Mouse (Mus musculus) heart, embryonic 10.5 days (tissue): ENCODE measurements around the gene Gpx5. TPM values are rescaled to one million over a fixed set of nuclear protein-coding genes. Genes with fewer than 3 reads are reported as not detected.
"Not testable (repeated sequence)": the region's sequence is repeated elsewhere in the genome, so short reads cannot be mapped to it uniquely, and the experiment has no call there.

ENCODE experiments used
- DNase-seq: peaks from one replicate; pipeline ENCODE4 v3.0.0-alpha.2; 2017; ENCODE audit warnings: low spot score
- H3K27ac ChIP-seq: fragments of 300-500 bp; sonication (generic); 2 replicates; pipeline ENCODE4 v1.5.1; 2016; ENCODE audit warnings: mild to moderate bottlenecking
- H3K27me3 ChIP-seq: fragments of 300-500 bp; sonication (generic); 2 replicates; pipeline ENCODE4 v1.6.1; 2016; ENCODE audit warnings: mild to moderate bottlenecking; ENCODE audit not compliant: poor library complexity, insufficient read depth, severe bottlenecking
- H3K36me3 ChIP-seq: fragments of 300-500 bp; sonication (generic); 2 replicates; pipeline ENCODE4 v1.6.1; 2016; ENCODE audit warnings: mild to moderate bottlenecking, moderate library complexity
- H3K4me1 ChIP-seq: fragments of 300-500 bp; sonication (generic); 2 replicates; pipeline ENCODE4 v1.6.1; 2016; ENCODE audit warnings: mild to moderate bottlenecking
- H3K4me3 ChIP-seq: fragments of 300-500 bp; sonication (generic); 2 replicates; pipeline ENCODE4 v1.5.1; 2016; ENCODE audit warnings: mild to moderate bottlenecking, moderate library complexity
- H3K9me3 ChIP-seq: fragments of 300-500 bp; sonication (generic); 2 replicates; pipeline ENCODE4 v1.6.1; 2016; ENCODE audit warnings: mild to moderate bottlenecking, moderate library complexity
- WGBS: fragments of 180-500 bp; shearing (Covaris S2); methylation state at CpG from one replicate; pipeline ENCODE4 v1.1.7; 2016; 5-methylcytosine and 5-hydroxymethylcytosine counted together
- polyA plus RNA-seq: library from polyadenylated mRNA; unstranded; fragments of >200 nt; fragmentation: Nextera tagmentation; extraction: Ambion mirVana; gene quantifications from 2 replicates; pipeline ENCODE4 v1.2.1, GENCODE M21; 2016

Gpx5 gene
- polyA plus RNA-seq, 1 experiment from 2014 or later, result not detected

GRCm38 (mm10) chr13:21262787-21263461, 29.6 kb downstream of the Gpx5 start:
- H3K9me3 ChIP-seq, result no peaks in the 10 kb centered on the region
- no peaks in the 10 kb centered on the region for H3K36me3 ChIP-seq
- peaks cover 11% of the 10 kb centered on the region for H3K27me3 ChIP-seq
- no peak overlapping the region for H3K27ac ChIP-seq
- DNase-seq, result no peak
- WGBS, result 60% methylated on average over 4 of the region's 4 CpGs
- peak overlapping the region; percentile 64 for H3K4me3 ChIP-seq
- peaks cover 15% of the 10 kb centered on the region for H3K4me1 ChIP-seq

DNA sequence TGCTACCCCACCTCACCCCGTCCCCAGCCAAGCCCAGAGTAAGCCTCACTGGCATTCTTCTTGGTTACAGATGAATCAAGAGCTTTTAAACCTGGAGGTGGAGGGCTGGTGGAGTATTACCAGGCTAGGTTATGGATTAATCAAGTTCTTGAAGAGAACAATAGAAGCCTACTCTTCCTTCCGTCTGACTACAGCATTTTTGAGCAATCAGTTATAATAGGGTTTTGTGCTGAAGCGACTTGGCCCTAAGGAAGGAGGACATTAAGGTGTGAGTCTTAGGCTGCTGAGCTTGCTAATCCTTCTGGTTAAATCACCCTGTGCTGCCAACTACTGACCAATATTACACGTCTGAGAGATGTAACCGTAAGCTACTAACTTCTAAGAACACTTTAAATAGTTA, 32.2 kb downstream of the Gpx5 start:
- Histone ChIP-seq H3K9me3 (no peaks in the 10 kb centered on the region), H3K36me3 (no peaks in the 10 kb centered on the region), H3K4me1 (peaks cover 14% of the 10 kb centered on the region), H3K27me3 (peaks cover 24% of the 10 kb centered on the region), H3K4me3 (peak overlapping the region; percentile 67), H3K27ac (0 out of 2 replicates have a peak overlapping the region, but pooled peaks have one; percentile 42)
- DNase-seq, result no peak
- WGBS, result 12% methylated on average over 5 of the region's 5 CpGs

- Histone ChIP-seq H3K9me3 (no peaks in the 10 kb centered on the region), H3K27ac (peak overlapping the region; percentile 42; the same call in 1 of the 2 replicates), H3K4me3 (peak overlapping the region; percentile 67), H3K4me1 (peaks cover 14% of the 10 kb centered on the region), H3K36me3 (no peaks in the 10 kb centered on the region), H3K27me3 (peaks cover 30% of the 10 kb centered on the region)
- DNase-seq, result no peak
- WGBS, result under 1% methylated on average over 18 of the region's 18 CpGs
These were observed 32.8 kb downstream of the Gpx5 start for GRCm38 (mm10) chr13:21259677-21260113.

DNA sequence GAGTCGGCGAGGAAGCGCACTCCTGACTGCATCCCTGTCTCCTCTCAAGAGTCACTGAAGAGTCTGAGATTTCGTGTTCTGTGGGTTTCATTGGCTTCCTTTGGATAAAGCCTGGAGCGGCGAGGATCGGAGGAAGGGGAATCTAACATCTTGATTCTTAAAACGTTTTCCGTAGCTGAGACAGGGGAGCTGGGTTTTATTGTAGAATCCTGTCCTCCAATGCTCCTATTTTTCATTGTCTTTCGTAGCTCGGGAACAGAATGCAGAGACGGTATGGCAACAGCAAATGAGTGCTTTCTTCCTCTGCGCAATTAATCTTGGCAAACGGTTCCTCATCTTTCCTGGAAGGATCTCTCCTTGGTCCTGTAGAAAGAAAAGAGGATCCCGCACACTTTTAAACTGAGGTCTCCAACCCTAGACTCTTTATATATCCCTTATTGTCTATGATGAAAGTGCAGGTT, 33.3 kb downstream of the Gpx5 start:
- Histone ChIP-seq H3K36me3 (no peaks in the 10 kb centered on the region), H3K27ac (no peak overlapping the region), H3K4me1 (peaks cover 14% of the 10 kb centered on the region), H3K27me3 (peaks cover 30% of the 10 kb centered on the region), H3K9me3 (no peaks in the 10 kb centered on the region), H3K4me3 (peak overlapping the region; percentile 67)
- no peak for DNase-seq
- 2% methylated on average over 15 of the region's 15 CpGs for WGBS

DNA sequence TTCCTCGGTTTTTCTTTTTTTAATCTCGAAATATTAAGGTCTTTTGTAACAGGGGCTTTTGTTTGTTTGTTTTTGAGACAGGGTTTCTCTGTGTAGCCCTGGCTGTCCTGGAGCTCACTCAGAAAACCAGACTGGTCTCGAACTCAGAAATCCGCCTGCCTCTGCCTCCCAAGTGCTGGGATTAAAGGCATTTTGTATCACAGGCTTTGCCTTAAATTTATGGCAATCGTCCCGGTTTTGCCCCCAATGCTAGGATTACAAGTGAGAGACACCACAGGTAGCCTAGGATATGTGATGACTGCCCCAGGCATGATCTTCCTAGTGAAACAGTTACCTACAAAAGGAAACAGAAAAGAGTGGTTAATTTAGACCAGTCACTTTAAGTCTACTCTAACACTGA, 34.0 kb downstream of the Gpx5 start:
- WGBS, result 15% methylated on average over 6 of the region's 6 CpGs
- Histone ChIP-seq H3K4me3 (peak overlapping the region; percentile 67), H3K27me3 (peaks cover 30% of the 10 kb centered on the region), H3K36me3 (no peaks in the 10 kb centered on the region), H3K9me3 (no peaks in the 10 kb centered on the region), H3K4me1 (peaks cover 14% of the 10 kb centered on the region), H3K27ac (no peak overlapping the region)
- DNase-seq, result no peak

DNA sequence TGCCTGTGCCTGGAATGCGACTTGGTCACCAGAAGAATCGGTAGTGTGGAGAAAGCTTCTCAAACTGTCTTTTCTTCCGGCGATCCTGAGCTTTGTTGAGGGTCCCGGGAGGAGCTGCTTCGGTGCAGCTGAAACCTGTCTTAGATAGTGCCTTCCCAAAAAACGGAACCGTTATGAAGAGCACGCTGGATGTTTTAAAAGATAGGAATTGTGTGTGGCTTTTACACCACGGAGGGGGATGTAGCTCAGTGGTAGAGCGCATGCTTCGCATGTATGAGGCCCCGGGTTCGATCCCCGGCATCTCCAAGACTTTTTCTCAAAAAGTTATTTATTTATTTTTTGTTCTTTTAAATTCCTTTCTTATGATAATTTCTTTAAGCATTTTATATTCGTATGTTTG, 38.5 kb downstream of the Gpx5 start:
- H3K9me3 ChIP-seq, result no peaks in the 10 kb centered on the region
- peak overlapping the region; percentile 74 for H3K4me3 ChIP-seq
- WGBS, result 2% methylated on average over 16 of the region's 16 CpGs
- 0 out of 2 replicates have a peak, but pooled peaks cover 9% of the 10 kb centered on the region for H3K4me1 ChIP-seq
- no peaks in the 10 kb centered on the region for H3K36me3 ChIP-seq
- H3K27me3 ChIP-seq, result peaks cover 19% of the 10 kb centered on the region; the same call in 1 of the 2 replicates
- H3K27ac ChIP-seq, result 0 out of 2 replicates have a peak overlapping the region, but pooled peaks have one; percentile 63
- DNase-seq, result no peak

DNA sequence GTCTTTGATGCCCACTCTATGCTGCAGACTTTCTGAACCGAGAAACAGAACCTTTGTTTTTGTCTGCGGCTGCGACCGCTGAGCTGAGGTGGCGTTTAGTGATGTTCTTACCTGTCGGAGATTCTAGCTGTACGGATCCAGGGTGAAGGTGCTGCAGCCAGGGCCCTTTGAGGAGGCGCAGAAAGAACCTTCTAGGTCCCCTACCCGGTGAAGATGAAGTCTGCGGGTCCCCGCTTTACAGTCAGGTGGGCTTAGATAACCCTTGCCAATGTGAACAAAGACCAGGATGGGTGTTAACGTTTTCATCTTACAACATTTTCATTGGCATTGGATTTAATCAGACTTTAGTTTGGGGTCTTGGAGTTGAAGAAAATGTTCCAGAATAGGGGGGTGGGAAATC, 39.0 kb downstream of the Gpx5 start:
- no peak for DNase-seq
- Histone ChIP-seq H3K27me3 (peaks cover 19% of the 10 kb centered on the region; the same call in 1 of the 2 replicates), H3K4me3 (peak overlapping the region; percentile 74), H3K27ac (peak overlapping the region; percentile 63), H3K36me3 (no peaks in the 10 kb centered on the region), H3K4me1 (0 out of 2 replicates have a peak, but pooled peaks cover 4% of the 10 kb centered on the region), H3K9me3 (no peaks in the 10 kb centered on the region)
- WGBS, result under 1% methylated on average over 12 of the region's 12 CpGs

DNA sequence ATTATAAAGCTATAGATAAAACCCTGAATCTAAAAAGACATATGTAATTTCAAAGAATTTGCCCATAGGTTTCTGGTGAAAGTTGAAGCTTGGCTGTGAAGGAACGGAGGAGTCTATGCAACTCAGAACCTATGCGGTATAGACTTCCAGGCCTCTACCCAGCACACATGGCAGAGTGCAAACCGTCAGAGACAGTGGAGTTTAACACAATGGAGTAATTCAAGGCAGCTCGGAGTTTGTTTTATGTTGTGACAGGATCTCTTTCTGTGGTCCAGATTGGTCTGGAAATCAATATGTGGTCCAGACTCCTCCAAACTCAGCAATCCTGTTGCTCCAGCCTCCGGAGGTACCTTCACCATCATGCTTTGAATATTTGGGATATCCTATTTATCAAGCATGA, 39.5 kb downstream of the Gpx5 start:
- H3K36me3 ChIP-seq, result no peaks in the 10 kb centered on the region
- 0 out of 2 replicates have a peak, but pooled peaks cover 4% of the 10 kb centered on the region for H3K4me1 ChIP-seq
- 24% methylated on average over 5 of the region's 5 CpGs for WGBS
- H3K27ac ChIP-seq, result no peak overlapping the region
- DNase-seq, result no peak
- peaks cover 19% of the 10 kb centered on the region; the same call in 1 of the 2 replicates for H3K27me3 ChIP-seq
- no peaks in the 10 kb centered on the region for H3K9me3 ChIP-seq
- H3K4me3 ChIP-seq, result peak overlapping the region; percentile 74

DNA sequence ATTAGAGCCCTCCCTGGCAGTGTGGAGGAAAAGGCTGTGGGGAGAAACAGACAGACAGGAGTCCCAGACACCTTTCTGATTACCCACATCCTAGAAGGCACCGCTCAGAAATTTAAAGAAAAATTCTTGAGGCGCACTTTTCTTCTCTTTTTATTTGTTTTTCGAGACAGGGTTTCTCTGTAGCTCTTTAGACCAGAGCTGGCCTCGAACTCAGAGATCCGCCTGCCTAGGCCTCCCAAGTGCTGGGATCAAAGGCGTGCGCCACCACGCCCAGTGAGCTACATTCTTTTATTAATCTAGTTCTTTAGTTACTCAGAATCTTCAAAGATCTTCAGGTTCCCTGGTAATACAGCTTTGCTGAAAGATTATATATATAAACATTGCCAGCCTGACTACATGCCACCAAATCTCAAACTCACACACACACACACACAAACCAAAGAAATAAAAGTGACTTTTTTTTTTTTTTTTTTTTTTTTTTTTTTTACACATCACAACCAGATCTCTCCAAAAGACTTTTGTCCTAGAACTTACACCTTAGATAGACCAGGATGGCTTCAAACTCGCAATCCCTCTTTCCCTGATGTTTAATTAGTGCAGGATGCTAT, 42.4 kb downstream of the Gpx5 start:
- Histone ChIP-seq H3K27ac (no peak overlapping the region), H3K36me3 (no peaks in the 10 kb centered on the region), H3K9me3 (no peaks in the 10 kb centered on the region), H3K4me1 (0 out of 2 replicates have a peak, but pooled peaks cover 4% of the 10 kb centered on the region), H3K4me3 (peak overlapping the region; percentile 42), H3K27me3 (peaks cover 5% of the 10 kb centered on the region; the same call in 1 of the 2 replicates)
- DNase-seq, result no peak
- 28% methylated on average over 9 of the region's 9 CpGs for WGBS

GRCm38 (mm10) chr13:21249022-21249421, 43.5 kb downstream of the Gpx5 start:
- Histone ChIP-seq H3K36me3 (no peaks in the 10 kb centered on the region), H3K4me3 (peak overlapping the region; percentile 42), H3K27ac (no peak overlapping the region), H3K9me3 (no peaks in the 10 kb centered on the region), H3K4me1 (0 out of 2 replicates have a peak, but pooled peaks cover 4% of the 10 kb centered on the region), H3K27me3 (peaks cover 7% of the 10 kb centered on the region)
- no peak for DNase-seq
- 19% methylated on average over 4 of the region's 4 CpGs for WGBS

DNA sequence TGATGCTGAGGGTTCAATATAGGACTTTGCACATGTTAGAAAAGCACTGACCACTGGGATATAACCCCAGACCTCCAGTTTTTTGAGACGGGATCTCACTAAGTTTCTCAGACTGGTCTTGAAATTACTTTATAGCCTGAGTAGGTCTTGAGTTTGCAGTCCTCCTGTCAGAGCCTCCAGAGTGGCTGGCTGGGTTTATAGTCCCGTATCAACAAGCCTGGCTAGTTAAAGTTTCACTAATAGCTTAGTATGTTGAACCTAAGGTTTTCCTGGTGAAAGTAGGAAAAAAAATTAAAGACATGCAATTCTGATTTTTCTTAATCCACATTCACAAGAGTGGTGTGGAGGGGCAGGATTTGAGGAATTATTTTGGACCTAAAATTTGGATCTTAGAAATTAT, 46.3 kb downstream of the Gpx5 start:
- peaks cover 8% of the 10 kb centered on the region; the same call in 1 of the 2 replicates for H3K4me1 ChIP-seq
- H3K27me3 ChIP-seq, result peaks cover 15% of the 10 kb centered on the region
- H3K4me3 ChIP-seq, result no peak overlapping the region
- H3K27ac ChIP-seq, result no peak overlapping the region
- DNase-seq, result no peak
- no peaks in the 10 kb centered on the region for H3K9me3 ChIP-seq
- H3K36me3 ChIP-seq, result no peaks in the 10 kb centered on the region
- 81% methylated on average over 2 of the region's 2 CpGs for WGBS

- not testable (repeated sequence) for H3K4me3 ChIP-seq, DNase-seq, H3K9me3 ChIP-seq, H3K4me1 ChIP-seq, H3K27ac ChIP-seq, H3K36me3 ChIP-seq
- WGBS, result 38% methylated on average over 1 of the region's 1 CpGs
- peaks cover 15% of the 10 kb centered on the region for H3K27me3 ChIP-seq
These were observed 47.6 kb downstream of the Gpx5 start for GRCm38 (mm10) chr13:21244967-21245366.

DNA sequence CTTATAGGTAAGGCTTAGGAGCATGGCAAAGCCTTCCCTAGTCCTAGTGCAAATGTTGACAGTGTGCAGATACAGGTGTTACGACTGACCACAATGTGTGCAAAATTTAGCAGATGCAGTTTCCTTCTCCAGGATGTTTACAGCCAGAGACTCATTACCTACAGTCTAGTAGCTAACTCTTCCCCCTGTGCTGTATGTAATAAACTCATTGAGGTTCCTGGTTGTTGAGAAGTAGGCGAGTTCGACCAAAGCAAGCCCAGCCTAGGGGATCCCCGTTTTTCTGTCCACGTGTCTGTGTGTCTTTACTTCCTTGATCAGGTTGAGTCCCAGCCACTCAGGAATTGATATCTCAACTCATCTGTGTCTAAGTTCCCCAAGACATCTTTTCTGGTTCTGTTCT, 48.4 kb downstream of the Gpx5 start:
- H3K9me3 ChIP-seq, result no peaks in the 10 kb centered on the region
- peaks cover 15% of the 10 kb centered on the region for H3K27me3 ChIP-seq
- WGBS, result 80% methylated on average over 5 of the region's 5 CpGs
- H3K4me3 ChIP-seq, result 0 out of 2 replicates have a peak overlapping the region, but pooled peaks have one; percentile 62
- peaks cover 8% of the 10 kb centered on the region; the same call in 1 of the 2 replicates for H3K4me1 ChIP-seq
- no peak overlapping the region for H3K27ac ChIP-seq
- no peak for DNase-seq
- no peaks in the 10 kb centered on the region for H3K36me3 ChIP-seq
